Mouse (Mus musculus): ENCODE data around the gene Foxo3.

Gene Foxo3

GRCm38 (mm10) chr10:42221996-42222395 is 54.6 kb downstream of the Foxo3 start:
- DNase-seq = no peak

GRCm38 (mm10) chr10:42221136-42221891 is 55.2 kb downstream of the Foxo3 start:
- DNase-seq = no peak

GRCm38 (mm10) chr10:42220418-42220952 is 56.1 kb downstream of the Foxo3 start:
- no peak for DNase-seq

GRCm38 (mm10) chr10:42211407-42211806 is 65.1 kb downstream of the Foxo3 start:
- no peak for DNase-seq

DNA sequence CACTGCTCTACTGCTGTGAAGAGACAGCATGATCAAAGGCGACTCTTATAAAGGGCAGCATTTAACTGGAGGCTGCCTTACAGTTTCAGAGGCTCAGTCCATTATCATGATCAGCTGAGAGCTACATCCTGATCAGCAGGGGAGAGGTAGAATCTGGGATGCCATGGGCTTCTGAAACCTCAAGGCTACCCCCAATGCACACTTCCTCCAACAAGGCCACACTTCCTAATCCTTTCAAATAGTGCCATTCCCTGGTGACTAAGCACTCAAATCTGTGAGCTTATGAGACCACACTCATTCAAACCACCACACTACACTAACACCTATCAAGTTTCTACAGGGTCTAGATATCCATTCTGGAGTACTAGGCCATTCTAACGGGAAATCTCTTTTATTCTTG is 65.9 kb downstream of the Foxo3 start:
- DNase-seq = no peak

DNA sequence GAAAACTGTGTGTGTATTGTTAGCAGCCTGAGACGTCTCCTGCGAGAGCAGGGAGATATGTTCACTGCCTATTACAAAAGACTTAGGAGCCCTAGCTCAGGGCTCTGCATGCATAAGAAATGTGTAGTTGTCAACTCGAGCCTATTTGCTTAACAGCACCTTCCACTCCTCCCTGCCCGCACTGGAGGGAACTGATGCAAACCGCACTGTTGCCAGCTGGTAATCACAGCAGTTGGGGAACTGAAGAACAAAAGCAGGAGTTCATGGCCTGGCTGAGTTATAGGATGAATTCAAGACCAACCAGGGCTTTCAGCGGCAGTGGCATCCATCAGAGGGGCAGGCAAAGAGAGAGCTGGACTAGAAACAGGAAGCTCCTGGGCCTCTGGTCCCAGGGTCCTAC is 66.7 kb downstream of the Foxo3 start:
- no peak for DNase-seq

GRCm38 (mm10) chr10:42207612-42208011 is 68.9 kb downstream of the Foxo3 start:
- no peak for DNase-seq

GRCm38 (mm10) chr10:42204768-42205412 is 71.7 kb downstream of the Foxo3 start:
- no peak for DNase-seq

GRCm38 (mm10) chr10:42203321-42204155 is 73.0 kb downstream of the Foxo3 start:
- DNase-seq = no peak

DNA sequence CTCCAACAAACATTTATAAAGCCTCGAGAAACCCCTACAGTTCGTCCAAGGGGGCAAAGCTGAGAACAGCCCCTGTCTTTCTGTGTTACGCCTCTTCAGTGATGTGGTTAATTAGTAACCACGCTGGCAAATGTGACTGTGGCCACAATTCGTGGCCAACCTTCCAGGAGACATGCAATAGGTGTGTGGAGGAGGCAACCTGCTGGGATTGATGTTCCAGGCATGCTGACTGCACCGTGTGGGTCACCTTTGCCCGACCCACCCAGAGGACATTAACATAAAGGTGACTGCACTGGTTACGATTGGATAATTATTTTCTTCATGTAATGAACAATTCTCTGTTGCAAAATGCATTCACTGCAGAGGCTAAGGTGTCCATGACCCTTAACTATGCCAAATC is 74.0 kb downstream of the Foxo3 start:
- DNase-seq = no peak

- DNase-seq = no peak
Observed at GRCm38 (mm10) chr10:42199472-42199871, 77.1 kb downstream of the Foxo3 start.

GRCm38 (mm10) chr10:42198682-42199081 is 77.9 kb downstream of the Foxo3 start:
- DNase-seq = no peak

DNA sequence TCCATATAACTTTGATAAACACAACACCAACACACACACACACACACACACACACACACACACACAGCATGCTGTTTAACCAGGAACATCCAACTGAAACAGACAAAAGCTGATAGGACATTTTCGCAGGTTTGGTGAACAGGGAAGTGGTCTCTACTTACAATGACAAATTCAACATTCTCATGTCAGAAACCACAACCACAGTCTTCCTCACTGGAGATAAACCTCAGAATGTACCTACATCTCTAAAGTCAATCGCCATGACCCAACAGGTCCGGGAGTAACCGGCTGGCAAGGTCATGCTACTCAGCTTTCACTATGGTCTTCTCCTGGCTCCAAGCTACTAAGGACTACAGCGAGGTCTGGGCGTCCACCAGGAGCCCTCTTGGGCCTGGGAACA is 81.8 kb downstream of the Foxo3 start:
- DNase-seq = no peak

DNA sequence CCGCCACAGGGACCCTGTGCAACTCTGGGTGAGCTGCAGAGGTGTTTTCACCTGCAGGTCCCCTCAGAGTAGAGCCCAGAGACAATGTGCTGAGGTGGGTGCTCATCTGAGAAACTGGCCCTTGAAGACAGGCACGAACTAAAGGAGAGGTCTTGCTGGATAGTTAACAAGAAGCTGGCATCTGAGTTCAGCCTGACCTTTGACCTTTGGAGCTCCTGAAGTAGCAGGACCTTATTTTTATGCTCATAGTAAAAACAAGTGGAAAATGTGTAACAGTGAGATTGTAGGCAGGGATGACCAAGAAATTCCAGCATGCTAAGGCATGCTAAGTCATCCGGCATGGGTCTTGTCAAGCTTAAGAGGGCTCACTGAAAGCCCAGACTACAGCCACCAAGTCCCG is 82.6 kb downstream of the Foxo3 start:
- no peak for DNase-seq

DNA sequence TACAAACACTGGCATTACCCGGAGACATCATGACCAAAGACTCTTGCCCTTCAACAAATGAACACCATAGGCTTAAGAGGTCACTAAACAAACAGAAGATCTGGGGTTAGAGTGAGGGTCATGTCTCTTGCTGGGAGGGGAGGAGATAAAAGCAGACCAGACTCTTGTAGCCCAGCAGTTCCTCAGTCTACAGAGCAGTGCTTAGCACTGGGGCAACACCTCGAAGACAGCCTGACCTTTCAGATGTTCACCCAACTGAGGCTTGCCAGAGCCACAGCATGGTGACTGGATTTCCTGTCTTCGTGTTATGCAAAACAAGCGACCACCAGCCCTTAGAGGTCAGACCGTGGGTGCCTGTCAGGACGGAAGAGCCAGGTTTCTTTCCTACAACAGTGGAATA is 83.6 kb downstream of the Foxo3 start:
- no peak for DNase-seq

DNA sequence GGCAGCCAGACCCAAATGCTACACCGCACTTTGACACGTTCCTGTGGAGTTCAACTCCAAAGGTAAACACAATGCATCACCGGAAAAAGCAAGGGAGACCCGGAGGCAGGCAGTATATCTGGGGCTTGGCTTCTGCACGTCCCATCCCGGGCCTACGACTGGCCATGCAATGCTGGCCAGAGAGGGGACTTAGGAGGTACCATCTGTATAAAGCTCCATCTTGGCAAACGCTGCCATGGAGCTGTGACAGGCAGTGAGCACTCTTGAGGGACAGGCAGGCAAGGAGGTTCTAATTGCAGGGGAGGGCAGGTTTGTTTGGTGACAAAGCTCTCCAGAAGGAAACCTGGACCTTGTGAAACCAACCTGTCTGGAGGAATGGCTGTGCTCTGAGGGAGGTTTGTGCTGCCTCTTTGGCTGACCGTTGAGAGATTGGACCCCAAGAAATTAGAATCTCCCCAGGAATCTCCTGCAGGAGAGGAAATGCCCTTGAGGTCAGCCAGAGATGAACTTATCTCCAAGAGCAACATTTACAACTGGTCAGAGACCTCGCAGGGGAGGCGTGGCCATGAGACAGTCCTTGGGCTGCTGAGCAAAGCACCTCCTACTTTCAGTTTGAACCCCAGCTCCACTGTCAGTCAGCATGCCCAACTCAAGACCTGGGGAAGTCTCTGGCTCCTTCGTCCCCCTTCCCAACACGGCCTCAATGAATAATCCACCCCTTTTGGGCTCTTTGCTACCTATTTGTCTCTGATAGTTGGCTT is 86.7 kb downstream of the Foxo3 start:
- peak; percentile 79 for DNase-seq

GRCm38 (mm10) chr10:42189037-42189436 is 87.5 kb downstream of the Foxo3 start:
- DNase-seq = no peak

GRCm38 (mm10) chr10:42188091-42188490 is 88.5 kb downstream of the Foxo3 start:
- DNase-seq = no peak

DNA sequence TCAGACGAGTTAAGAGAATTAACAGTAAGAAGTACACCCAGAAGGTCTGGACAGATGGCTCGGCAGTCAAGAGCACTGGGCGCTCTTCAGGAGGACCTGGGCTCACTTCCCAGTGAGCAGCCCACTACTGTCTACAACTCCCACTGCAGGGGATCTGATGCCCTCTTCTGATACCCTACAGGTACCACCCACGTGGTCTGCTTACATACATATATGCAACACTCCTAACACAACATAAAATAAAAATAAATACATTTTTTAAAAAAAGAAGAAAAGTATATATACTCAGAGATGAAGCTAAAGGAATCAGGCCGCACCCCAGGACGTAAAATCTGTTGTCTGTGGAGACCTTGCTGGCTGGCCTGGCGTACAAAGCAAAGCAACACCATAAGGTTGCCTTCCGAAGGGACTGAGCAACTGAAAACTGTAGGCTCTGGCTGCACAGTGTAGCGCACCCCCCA is 89.6 kb downstream of the Foxo3 start:
- DNase-seq = peak; percentile 87

DNA sequence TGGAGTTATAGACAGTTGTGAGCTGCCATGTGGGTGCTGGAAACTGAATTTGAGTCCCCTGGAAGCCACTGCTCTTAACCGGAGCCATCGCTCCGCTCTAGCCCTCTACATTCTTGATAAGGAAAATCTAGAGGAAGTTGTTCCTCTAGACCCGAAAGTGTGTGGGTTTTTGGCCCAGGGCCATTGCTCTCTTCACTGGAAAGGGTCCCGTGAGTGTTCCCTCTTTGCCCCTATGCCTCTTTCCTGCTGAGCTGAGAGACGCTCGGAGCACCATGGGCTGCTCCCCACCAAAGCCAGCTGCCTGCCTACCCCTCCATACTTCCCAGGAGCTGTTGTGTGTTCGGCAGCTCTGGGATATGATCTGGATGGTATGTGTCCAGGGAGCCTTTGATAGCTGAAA is 96.2 kb downstream of the Foxo3 start:
- no peak for DNase-seq

DNA sequence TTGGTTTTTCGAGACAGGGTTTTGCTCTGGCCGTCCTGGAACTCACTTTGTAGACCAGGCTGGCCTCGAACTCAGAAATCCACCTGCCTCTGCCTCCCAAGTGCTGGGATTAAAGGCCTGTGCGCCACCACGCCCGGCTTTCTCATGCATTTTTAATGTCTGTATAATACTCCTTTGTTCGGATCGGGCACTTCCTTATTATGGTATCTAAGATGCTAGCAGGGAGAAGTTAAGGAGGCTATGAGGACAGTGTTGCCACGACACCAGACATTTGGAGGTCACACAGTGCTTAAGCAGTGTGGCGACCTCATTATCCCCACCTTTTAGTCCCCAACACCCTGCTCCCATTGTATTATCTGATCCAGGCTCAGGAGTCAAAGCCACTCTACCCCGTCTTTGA is 97.8 kb downstream of the Foxo3 start:
- no peak for DNase-seq
